Mouse (Mus musculus) liver, embryonic 14.5 days (tissue): ENCODE results near the gene Dppa5a.

Experiments used
- CTCF ChIP-seq: IDR thresholded peaks from 2 replicates; pipeline ENCODE4 v1.5.1; 2016; ENCODE audit warnings: antibody characterized with exemption, low read depth, control low read depth
- EP300 ChIP-seq: IDR thresholded peaks from 2 replicates; pipeline ENCODE4 v1.6.1; 2016; ENCODE audit warnings: antibody characterized with exemption, low read depth

DNA sequence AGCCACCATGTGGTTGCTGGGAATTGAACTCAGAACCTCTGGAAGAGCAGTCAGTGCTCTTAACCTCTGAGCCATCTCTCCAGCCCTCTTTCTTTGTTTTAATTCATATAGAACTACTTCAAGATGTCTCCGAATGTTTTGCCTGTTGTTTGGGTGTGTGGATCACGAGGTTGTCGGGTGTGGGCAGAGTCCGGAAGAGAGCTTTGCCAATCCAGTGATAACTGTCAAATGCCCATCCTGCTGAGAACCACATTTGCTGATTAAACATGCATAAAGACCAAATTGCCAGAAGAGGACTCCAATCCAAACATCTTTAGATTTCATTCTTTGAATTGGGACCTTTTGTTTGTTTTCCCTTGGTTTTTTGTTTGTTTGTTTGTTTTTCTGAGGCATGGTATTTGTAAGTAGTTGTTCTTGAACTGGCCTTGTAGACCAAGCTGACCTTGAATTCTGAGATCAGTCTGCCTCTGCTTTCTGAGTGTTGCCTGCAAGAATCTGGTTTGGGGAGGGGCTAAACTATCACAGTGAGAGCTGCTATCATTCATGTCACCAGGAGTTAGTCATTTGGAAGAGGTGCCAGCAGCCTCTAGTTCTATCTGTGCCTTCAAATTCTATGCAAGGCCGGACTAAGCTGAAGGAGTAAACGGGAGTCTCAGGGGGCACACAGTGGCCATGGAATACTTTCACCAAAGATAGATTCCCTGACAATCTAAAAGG, 16.3 kb downstream of the Dppa5a start:
- no peak for TF ChIP-seq CTCF
- TF ChIP-seq EP300, result no peak
